Mouse (Mus musculus): ENCODE data around the gene Iqcg.
"Not testable (repeated sequence)": the region's sequence is repeated elsewhere in the genome, so short reads cannot be mapped to it uniquely, and the experiment has no call there.

- not testable (repeated sequence) for TF ChIP-seq ZC3H11A (IDR thresholded peaks at IDR 0.05; ENCODE audit: low read depth, low read length); POLR2A (IDR thresholded peaks at IDR 0.05; ENCODE audit: control insufficient read depth in 1 of 2, insufficient read depth in 1 of 2, low read depth in 1 of 2, low read length in 2 of 2, poor library complexity in 1 of 2); CTCF (IDR thresholded peaks at IDR 0.05 in 2 of 3, conservative IDR thresholded peaks at IDR 0.05 in 1 of 3; ENCODE audit: control insufficient read depth in 1 of 3, insufficient read depth in 1 of 3, low read depth in 2 of 3, low read length in 3 of 3, poor library complexity in 1 of 3, severe bottlenecking in 1 of 3); SIN3A (IDR thresholded peaks at IDR 0.05; ENCODE audit: low read length); MAX (IDR thresholded peaks at IDR 0.05; ENCODE audit: low read length); UBTF (IDR thresholded peaks at IDR 0.05; ENCODE audit: borderline replicate concordance, insufficient read depth, low read depth, low read length); MXI1 (IDR thresholded peaks at IDR 0.05; ENCODE audit: low read depth, low read length); EP300 (IDR thresholded peaks at IDR 0.05; ENCODE audit: low read depth in 1 of 2, low read length in 2 of 2); USF1 (IDR thresholded peaks at IDR 0.05; ENCODE audit: low read depth, low read length); NELFE (IDR thresholded peaks at IDR 0.05; ENCODE audit: low read depth, low read length); MYB (IDR thresholded peaks at IDR 0.05; ENCODE audit: low read depth, low read length)
- peak; percentile 75 for TF ChIP-seq ZNF384 (IDR thresholded peaks at IDR 0.05; ENCODE audit: low read depth, low read length)
Observed at GRCm38 (mm10) chr16:33054927-33055326, 1.1 kb downstream of the Iqcg start.

Measured in MEL (cell line).